Mouse (Mus musculus) gastrocnemius, postnatal 25 days (tissue): ENCODE measurements around the gene Zfp14. TPM values are rescaled to one million over a fixed set of nuclear protein-coding genes. Genes with fewer than 3 reads are reported as not detected.

Experiments
- DNase-seq: peaks from one replicate; pipeline ENCODE4 v3.0.0; 2022
- long read RNA-seq, 2 experiments: library from polyadenylated mRNA; stranded (forward); transcript quantifications; one replicate each; pipeline ENCODE4 v2.0.0; 2021
- total RNA-seq, 2 experiments: library from RNA; stranded (reverse); gene quantifications; 1 replicate in 1 of 2; 2 replicates in 1 of 2; pipeline ENCODE4 v1.2.3; 2021

The Zfp14 gene
- total RNA-seq = 1 to 10 TPM; 1.2 to 2.0 TPM
- long read RNA-seq, experiment 1, partial matches to known transcripts = 0 of 2 reads
- long read RNA-seq, experiment 1, other reads (novel, unspliced or antisense) = 2 of 2 reads
- long read RNA-seq, experiment 2, partial matches to known transcripts = 1 of 3 reads
- long read RNA-seq, experiment 2, other reads (novel, unspliced or antisense) = 2 of 3 reads

DNA sequence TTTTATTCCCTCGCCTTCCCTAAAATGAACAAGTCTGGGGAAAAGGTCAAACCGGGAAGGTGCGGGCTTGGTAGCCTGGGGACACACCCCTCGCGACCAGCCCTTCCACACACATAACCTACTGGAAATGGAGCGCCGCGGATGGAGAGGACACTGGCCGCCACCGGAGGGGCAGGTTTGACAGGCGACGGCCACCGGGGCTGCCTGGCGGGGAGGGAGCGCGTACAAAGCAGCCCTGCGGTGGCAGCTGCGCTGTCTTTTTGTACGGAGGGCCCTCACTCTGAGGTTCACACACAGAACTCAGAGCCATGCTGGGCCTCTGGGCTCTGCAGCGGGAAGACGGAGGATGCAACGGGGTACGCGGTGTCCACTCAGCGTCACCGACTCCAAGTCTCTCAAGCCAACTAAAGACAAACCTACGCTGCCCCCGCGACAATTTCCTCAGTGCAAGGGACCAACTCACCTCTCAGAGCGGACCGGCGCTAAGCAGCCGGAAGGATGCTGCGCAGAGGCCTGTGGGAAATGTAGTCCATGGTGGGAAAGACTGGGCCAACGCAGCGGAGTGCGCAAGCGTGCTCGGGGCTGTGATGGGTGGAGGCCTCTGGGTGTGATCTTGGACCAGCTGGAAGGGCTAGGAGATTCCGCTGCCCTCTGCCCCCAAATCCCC is at the start of gene Zfp14:
Gene Zfp14 (minus strand): TSS at position 499 of the 667 bp plus-strand sequence.
- peak; percentile 87 for DNase-seq

- DNase-seq = peak; percentile 29
These were observed 48.1 kb upstream of the Zfp14 start for GRCm38 (mm10) chr7:30099297-30099696.

DNA sequence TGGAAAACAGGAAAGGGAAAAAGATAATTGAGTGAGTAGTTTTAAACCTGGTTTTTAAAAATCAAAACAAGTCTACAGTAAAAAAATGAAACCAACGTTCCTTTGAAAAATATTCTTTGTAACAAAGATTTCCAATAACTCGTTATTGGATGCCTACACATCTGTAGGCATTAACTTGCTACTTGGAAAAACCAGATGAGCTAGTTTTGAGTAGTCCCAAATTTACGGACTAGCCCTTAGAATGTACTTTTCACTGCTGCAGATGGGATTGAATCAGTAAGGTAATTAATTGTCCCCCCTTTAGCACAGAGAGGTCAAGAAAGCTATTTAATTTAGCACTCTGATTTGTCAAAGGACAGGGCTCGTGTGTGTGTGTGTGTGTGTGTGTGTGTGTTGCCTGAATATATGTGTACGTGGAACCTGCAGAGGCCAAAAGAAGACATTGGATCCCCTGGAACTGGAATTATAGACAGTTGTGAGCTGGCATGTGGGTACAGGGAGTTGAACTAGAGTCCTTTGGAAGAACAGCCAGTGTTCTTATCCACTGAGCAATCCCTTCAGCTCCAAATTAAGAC is 44.5 kb upstream of the Zfp14 start:
- DNase-seq = no peak

DNA sequence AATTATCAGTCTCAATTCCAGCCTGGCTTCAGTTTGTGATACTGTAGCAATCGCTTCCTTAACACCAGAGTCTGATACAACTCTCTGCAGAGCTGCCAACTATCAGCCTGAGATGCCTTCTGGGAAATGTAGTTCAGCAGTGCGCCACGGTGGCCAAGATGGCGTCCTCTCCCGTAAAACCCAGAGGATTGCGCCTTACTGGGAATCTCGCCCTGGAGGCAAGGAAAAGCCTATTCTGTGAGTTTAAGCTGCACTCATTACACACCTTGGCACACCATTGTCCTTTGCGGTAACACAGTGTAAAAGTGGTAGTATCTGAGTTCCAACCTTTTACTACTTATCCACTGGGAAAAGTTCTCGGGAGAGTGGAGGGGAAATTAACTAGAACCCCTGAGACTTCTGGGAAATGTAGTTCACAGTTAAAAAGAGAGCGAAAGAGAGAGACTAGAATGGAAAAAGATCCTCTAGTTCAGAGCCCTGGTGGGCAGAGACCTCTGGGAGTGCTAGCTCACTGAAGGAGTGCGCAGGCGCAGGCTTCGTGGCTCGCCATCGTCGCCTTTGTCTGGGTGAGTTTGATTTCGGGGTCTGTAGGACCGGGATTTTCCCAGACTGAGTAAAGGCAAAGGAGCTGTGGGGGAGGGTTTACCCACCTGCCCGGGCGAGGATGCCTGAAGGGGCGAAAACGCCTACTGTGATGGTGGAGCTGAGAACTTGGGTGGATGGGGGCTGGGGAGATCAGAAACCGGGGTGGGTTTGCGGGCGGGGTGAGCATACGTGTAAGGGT is 43.7 kb upstream of the Zfp14 start, which contains the start of gene Zfp260:
Gene Zfp260 (plus strand): TSS at position 132 of the 784 bp plus-strand sequence.
- peak; percentile 86 for DNase-seq

DNA sequence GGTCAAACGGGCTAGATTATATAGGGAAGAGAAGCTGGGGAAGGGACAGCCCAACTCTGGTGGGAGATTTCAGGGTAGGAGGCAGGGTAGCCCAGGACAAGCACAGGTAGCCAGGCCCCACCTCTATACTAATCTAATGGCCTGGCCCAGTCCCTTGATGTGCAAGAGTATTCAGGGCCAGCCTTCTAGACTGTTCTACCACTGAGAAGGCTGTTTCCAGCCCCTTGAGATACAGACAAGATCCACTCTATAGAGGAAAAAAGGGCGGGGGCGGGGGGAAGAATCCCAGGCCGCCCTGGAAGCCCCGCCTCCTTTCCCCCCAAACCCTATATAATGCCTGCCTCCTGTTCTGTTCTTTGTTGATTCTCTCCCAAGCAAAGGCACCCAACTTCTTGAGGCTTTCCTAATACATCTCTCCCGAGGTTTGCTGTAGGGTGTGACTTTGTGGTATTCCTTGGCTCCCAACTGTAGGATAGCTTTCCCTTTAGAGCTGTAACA is 42.8 kb upstream of the Zfp14 start:
- DNase-seq = no peak

DNA sequence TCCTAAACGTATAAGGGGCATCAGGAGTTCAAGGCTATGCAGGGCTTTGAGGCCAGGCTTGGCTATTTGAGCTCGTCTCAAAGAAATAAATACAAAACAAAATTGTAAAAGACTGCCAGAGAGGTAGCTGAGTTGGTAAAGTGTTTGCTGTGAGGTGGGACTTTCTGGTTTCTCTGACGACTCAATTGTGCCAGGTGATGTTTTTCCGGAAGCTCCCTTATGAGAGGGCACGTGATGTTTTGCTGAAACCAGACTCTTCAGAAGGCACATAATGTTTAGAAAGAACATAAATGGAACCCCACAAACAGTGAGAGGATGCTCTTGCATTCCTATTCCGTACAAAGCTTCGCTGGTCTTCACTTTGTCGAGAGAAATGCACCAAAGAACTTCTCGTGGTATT is 41.5 kb upstream of the Zfp14 start:
- no peak for DNase-seq

DNA sequence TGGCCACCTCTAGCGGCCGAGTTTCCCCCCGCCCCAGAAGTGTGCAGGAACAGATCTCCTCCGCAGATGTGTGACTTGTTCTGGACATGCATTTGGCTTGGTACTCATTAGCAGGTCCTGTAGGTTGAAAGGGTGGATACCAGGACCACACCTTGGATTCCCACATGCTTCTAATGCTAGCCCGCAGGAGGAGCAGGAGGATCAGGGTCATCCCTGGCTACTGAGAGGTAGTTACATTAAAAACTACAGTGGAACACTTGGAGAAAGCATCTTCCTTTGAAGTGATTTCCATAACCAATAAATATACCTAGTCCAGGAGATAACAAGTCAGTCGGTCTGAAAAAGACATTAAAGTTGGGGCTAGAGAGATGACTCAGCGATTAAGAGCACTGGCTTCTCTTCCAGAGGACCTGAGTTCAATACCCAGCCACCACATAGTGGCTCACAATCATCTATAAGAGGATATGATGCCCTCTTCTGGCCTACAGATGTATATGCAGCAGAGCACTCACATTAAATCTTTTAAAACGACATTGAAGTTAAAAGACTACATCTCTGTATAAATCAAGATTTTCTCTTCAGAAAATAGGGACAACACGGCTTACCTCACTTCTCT is 39.9 kb upstream of the Zfp14 start:
- no peak for DNase-seq

GRCm38 (mm10) chr7:30090092-30090969 is 39.2 kb upstream of the Zfp14 start, which contains the start of the genes Gm26920 and Zfp566:
Gm26920 (minus strand) TSS chr7:30090410.
Zfp566 (minus strand) TSS chr7:30090527.
- peak; percentile 97 for DNase-seq

DNA sequence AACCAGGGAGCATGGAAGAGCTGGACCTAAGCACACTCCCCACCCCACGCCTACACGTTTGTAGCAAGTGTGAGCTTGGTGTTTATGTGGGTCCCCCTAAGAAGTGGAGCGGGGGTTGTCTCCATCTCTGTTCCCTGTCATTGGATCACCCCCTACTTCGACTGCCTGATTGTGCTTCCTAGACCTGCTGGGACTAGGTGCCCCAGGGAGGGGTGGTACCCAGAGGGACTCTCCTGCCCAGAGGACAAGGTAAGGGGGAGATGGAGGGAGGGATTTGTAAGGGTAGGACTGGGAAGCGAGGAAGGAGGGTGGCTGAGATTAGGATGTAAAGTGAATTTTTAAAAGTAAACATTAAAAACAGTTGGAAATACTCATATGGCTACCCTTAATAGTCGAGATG is 38.2 kb upstream of the Zfp14 start:
- no peak for DNase-seq

DNA sequence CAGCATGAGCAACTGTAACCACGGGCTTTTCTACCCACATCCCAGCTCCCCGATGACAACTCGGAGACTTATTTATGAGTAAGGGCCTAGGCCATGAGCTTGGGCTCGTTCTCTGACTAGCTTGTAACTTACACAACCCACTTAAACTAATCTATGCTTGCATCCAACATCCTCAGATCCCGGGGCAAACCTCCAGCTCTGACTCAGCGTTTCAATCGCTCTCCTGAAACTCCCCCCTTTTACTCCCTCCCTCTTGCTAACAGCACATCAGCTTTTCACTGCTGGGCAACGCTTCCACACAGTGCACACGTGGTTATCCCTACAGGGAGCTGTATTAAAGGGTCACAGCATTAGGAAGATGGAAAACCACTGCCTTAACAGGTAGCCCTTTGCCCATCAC is 35.3 kb upstream of the Zfp14 start:
- no peak for DNase-seq

- peak; percentile 80 for DNase-seq
These were observed 21.2 kb upstream of the Zfp14 start, which contains the start of gene Zfp82 for GRCm38 (mm10) chr7:30072146-30073028. Zfp82 (minus strand) TSS chr7:30072900.

DNA sequence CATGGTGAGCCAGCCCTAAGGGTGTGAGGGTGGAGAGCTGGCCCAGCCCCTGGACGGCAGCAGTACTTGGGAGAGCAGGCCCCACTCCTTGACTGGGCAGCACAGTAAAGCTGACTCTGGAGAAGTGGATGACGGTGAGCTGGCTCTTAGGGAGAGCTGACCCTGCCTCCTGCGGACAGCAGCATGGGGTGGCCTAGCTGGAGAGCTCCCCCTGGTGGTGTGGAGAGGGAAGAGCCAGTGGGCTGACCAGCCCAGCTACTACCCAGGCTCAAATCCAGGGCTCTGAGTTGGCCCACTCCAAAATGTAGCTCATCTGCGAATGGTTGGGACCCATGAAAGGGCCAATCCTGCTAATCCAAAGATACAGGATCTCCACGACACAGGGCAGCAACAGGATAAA is 13.4 kb upstream of the Zfp14 start:
- no peak for DNase-seq

DNA sequence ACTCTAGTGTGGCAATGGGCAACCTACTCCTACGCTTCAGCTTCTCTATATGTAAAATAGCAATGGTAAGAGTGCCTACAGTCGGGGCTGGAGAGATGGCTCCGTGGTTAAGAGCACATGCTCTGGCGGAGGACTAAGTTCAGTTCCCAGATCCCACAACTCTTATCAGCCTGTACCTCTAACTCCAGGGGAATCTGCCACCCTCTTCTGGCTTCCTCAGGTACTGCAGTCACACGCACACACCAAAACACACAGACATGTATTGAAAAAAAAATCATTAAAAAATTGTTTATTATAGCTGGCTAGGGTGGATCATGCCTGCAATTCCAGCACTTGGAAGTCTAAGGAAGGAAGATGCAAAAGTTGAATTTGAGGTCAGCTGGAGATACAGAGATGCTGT is 11.3 kb upstream of the Zfp14 start:
- no peak for DNase-seq

DNA sequence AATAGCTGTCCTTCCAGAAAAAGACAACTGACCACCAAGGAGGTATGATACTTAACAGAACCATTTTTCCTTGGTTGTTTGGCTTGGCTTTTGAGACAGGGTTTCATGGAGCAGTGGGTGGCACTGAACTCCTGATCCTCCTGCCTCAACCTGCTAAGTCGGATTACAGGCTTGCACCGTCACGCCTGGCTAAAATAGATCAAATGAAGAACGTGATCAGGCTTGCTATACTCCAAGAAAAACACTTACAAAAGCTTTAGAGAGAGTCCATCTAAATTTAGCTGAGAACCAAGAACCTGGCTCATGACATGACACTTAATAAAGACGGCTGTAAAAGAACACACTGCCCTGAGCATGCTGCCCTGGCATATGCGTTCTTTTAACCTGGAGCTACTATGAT is 9.2 kb upstream of the Zfp14 start:
- no peak for DNase-seq

GRCm38 (mm10) chr7:30053591-30053990 is 2.4 kb upstream of the Zfp14 start:
- DNase-seq = no peak

DNA sequence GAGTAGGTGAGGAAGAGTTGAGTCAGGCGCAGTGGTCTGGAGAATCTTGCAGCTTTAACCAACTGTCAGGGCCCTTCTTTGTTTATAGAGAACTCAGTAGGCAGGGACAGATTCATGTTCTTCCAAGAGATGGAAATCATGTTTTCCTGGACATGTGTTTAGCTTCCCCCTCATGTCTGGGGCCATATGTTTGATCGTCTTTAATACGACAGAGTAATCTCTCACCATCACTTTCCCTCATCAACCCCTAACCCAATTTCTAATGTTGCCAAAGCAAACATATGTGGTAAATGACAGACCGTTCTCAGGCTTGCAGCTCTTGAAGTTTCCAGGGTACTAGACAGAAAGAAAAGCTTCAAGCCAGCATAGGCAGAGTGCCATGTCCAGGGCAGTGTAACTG is 3.1 kb downstream of the Zfp14 start:
- no peak for DNase-seq

DNA sequence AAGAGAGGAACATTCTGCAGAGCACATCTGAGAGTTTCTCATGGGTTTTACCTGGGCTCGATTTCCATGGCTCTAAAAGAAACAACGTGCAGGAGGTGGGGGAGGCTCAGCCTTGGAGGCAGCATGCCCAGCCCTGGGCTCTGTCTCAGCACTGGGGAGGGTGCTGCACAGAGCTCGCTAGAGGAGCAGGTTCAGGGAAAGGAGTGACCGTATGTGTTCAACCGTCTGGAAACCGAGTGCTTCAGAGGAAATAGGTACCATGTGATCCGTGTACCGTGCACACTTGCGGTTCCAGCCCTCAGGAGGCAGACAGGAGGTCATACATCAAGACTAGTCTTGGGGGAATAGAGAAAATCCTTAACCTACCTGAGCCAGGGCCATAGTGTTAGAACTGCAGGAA is 6.8 kb downstream of the Zfp14 start:
- DNase-seq = no peak

GRCm38 (mm10) chr7:30034331-30034730 is 16.8 kb downstream of the Zfp14 start:
- no peak for DNase-seq

- no peak for DNase-seq
These were observed 19.8 kb downstream of the Zfp14 start for GRCm38 (mm10) chr7:30031379-30031778.

GRCm38 (mm10) chr7:30030677-30031076 is 20.5 kb downstream of the Zfp14 start:
- no peak for DNase-seq
